Mouse (Mus musculus): ENCODE data around the gene Cgrrf1.

- TF ChIP-seq POLR2A (IDR thresholded peaks at IDR 0.05; ENCODE audit: insufficient read depth, low read depth, low read length): no peak
- TF ChIP-seq CTCF (IDR thresholded peaks at IDR 0.05; ENCODE audit: insufficient read depth, low read depth, low read length): no peak
Measured at GRCm38 (mm10) chr14:46803259-46803658, 28.7 kb upstream of the Cgrrf1 start.

Data from olfactory bulb, adult 2 months (tissue).